In the genomic region with DNA sequence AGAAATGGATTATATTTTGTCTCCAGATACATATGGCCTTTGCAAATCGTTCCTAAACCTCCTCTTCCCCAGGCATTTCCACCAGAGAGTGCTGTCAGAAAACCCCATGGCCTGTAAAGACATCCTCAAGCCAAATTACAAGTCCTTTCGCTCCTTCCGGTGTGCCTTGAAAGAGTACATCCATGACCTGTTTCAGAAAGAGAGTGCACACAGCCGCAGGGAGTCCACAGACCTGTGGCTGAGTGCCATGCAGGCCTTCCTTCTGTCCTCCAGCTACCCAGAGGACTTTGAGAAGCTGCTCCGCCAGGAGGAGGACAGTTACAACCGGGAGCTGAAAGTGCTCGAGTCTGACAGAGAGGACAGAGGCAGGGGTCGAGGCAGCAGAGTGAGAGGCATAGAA, we compare ENCODE assay signal across 20 mouse cellular contexts. TPM values are rescaled to one million over a fixed set of nuclear protein-coding genes. Genes with fewer than 3 reads are reported as not detected.
DNase-seq lines count a peak whose midpoint lies in the region; ATAC-seq and TF ChIP-seq lines count a peak whose summit lies in the region.
"Had no signal": no experiment of that assay in that cellular context is flagged by ENCODE, and none has a peak within 500 bp of the region (broad histone marks: within the 10 kb centered on the region; RNA-seq: fewer than 3 reads in every experiment).

No protein-coding gene starts in this region.

- H3K9me3 ChIP-seq in intestine, embryonic 14.5 days (ENCODE audit: control insufficient read depth, low read length), result no peaks in the 10 kb centered on the region
- no peaks in the 10 kb centered on the region for H3K9me3 ChIP-seq in intestine, embryonic 16.5 days (ENCODE audit: control insufficient read depth, low read length)
- H3K9me3 ChIP-seq in stomach, postnatal 0 days (ENCODE audit: control insufficient read depth, low read length), result no peaks in the 10 kb centered on the region
- H3K9me3 ChIP-seq: embryonic facial prominence, embryonic 13.5 days; forebrain, embryonic 13.5 days; forebrain, embryonic 15.5 days had no signal

- peak; percentile 83 for DNase-seq in heart, adult 11 months
- no peak for DNase-seq in heart, postnatal 4 days
- peak; percentile 25 for DNase-seq in intestine, embryonic 14.5 days (ENCODE audit: low spot score)
- DNase-seq in stomach, postnatal 0 days (ENCODE audit: low spot score), result peak; percentile 9
- no peak for DNase-seq in thymus, postnatal 0 days (ENCODE audit: low spot score)
- DNase-seq: adrenal gland, adult 8-10 months; adrenal gland, postnatal 14 days; adrenal gland, postnatal 36 days; cerebellum, adult 11-12 months; cerebellum, adult 2 months; cerebellum, adult 9-10 months; cerebellum, postnatal 10 days; cerebellum, postnatal 25 days had no signal

- no peaks in the 10 kb centered on the region for H3K4me1 ChIP-seq in intestine, embryonic 14.5 days (replicated peaks; ENCODE audit: control insufficient read depth, insufficient read depth, low read length)
- peaks cover 8% of the 10 kb centered on the region for H3K4me1 ChIP-seq in intestine, embryonic 16.5 days (ENCODE audit: control insufficient read depth, insufficient read depth, low read length)
- H3K4me1 ChIP-seq in stomach, postnatal 0 days (replicated peaks; ENCODE audit: control insufficient read depth, insufficient read depth), result no peaks in the 10 kb centered on the region
- H3K4me1 ChIP-seq: forebrain, embryonic 13.5 days; forebrain, embryonic 15.5 days had no signal

- no peak for TF ChIP-seq EP300 in stomach, postnatal 0 days (optimal IDR thresholded peaks at IDR 0.05)

- no peak for TF ChIP-seq CTCF in stomach, postnatal 0 days (IDR thresholded peaks at IDR 0.05; ENCODE audit: low read depth)

- H3K9ac ChIP-seq in intestine, embryonic 14.5 days (ENCODE audit: low read length), result no peak overlapping the region
- no peak overlapping the region for H3K9ac ChIP-seq in intestine, embryonic 16.5 days (ENCODE audit: low read depth, low read length)
- no peak overlapping the region for H3K9ac ChIP-seq in stomach, postnatal 0 days (ENCODE audit: low read length)
- H3K9ac ChIP-seq: embryonic facial prominence, embryonic 13.5 days; forebrain, embryonic 13.5 days; forebrain, embryonic 15.5 days had no signal

- H3K4me3 ChIP-seq in intestine, embryonic 14.5 days (ENCODE audit: low read depth, low read length), result no peak overlapping the region
- H3K4me3 ChIP-seq in intestine, embryonic 16.5 days (ENCODE audit: low read length), result no peak overlapping the region
- no peak overlapping the region for H3K4me3 ChIP-seq in stomach, postnatal 0 days (ENCODE audit: low read depth, low read length)
- H3K4me3 ChIP-seq: embryonic facial prominence, embryonic 13.5 days; forebrain, embryonic 13.5 days; forebrain, embryonic 15.5 days had no signal

- no peaks in the 10 kb centered on the region for H3K36me3 ChIP-seq in intestine, embryonic 14.5 days (ENCODE audit: control insufficient read depth, insufficient read depth, low read length)
- no peaks in the 10 kb centered on the region for H3K36me3 ChIP-seq in intestine, embryonic 16.5 days (ENCODE audit: control insufficient read depth, insufficient read depth, low read length)
- no peaks in the 10 kb centered on the region for H3K36me3 ChIP-seq in stomach, postnatal 0 days (ENCODE audit: control insufficient read depth, insufficient read depth, low read length)
- H3K36me3 ChIP-seq: embryonic facial prominence, embryonic 13.5 days; forebrain, embryonic 15.5 days had no signal

- no peaks in the 10 kb centered on the region for H3K27me3 ChIP-seq in intestine, embryonic 14.5 days (replicated peaks; ENCODE audit: control insufficient read depth, insufficient read depth, low read length)
- no peaks in the 10 kb centered on the region for H3K27me3 ChIP-seq in intestine, embryonic 16.5 days (replicated peaks; ENCODE audit: control insufficient read depth, insufficient read depth, low read length)
- no peaks in the 10 kb centered on the region for H3K27me3 ChIP-seq in stomach, postnatal 0 days (ENCODE audit: control insufficient read depth, insufficient read depth, low read length)
- H3K27me3 ChIP-seq: embryonic facial prominence, embryonic 13.5 days; forebrain, embryonic 13.5 days; forebrain, embryonic 15.5 days had no signal

- no peak overlapping the region for H3K27ac ChIP-seq in intestine, embryonic 14.5 days (ENCODE audit: low read depth)
- no peak overlapping the region for H3K27ac ChIP-seq in intestine, embryonic 16.5 days (ENCODE audit: low read length)
- H3K27ac ChIP-seq in stomach, postnatal 0 days (replicated peaks), result no peak overlapping the region
- H3K27ac ChIP-seq: embryonic facial prominence, embryonic 13.5 days; forebrain, embryonic 13.5 days; forebrain, embryonic 15.5 days had no signal

- no peak for ATAC-seq in intestine, embryonic 14.5 days (replicated peaks; ENCODE audit: low FRiP score, low TSS enrichment, low read depth)
- ATAC-seq in intestine, embryonic 16.5 days, result no peak
- ATAC-seq in stomach, postnatal 0 days (ENCODE audit: low FRiP score, low TSS enrichment), result no peak
- ATAC-seq: activated CD4-positive, CD25-positive, alpha-beta regulatory T cell, adult 4 months; forebrain, embryonic 13.5 days; forebrain, embryonic 15.5 days had no signal

- 81% methylated on average over 8 of the region's 8 CpGs for WGBS in intestine, embryonic 14.5 days
- 83% methylated on average over 8 of the region's 8 CpGs for WGBS in intestine, embryonic 16.5 days
- 82% methylated on average over 8 of the region's 8 CpGs for WGBS in stomach, postnatal 0 days

- no peak overlapping the region for H3K4me2 ChIP-seq in intestine, embryonic 14.5 days (ENCODE audit: low read length)
- H3K4me2 ChIP-seq in intestine, embryonic 16.5 days (ENCODE audit: low read depth, low read length), result no peak overlapping the region
- H3K4me2 ChIP-seq in stomach, postnatal 0 days (replicated peaks; ENCODE audit: low read depth), result no peak overlapping the region
- H3K4me2 ChIP-seq: embryonic facial prominence, embryonic 13.5 days; forebrain, embryonic 13.5 days; forebrain, embryonic 15.5 days had no signal

RNA-seq across cellular contexts. Expression of a gene that starts 47.8 kb away (rescaled TPM):
- under 1 TPM; 0.86 TPM for total RNA-seq in heart, postnatal 4 days (2021)
- 0.38 and 0.42 TPM in 2 replicates for polyA plus RNA-seq in intestine, embryonic 14.5 days (2014; fragmentation: Nextera tagmentation; extraction: Ambion mirVana)
- polyA plus RNA-seq in intestine, embryonic 16.5 days (2015; fragmentation: Nextera tagmentation; extraction: Ambion mirVana), result 0.58 and 0.77 TPM in 2 replicates
- 0.35 and 0.44 TPM in 2 replicates for polyA plus RNA-seq in stomach, postnatal 0 days (2015; fragmentation: Nextera tagmentation; extraction: Ambion mirVana)
- 0.12 and 0.17 TPM in 2 replicates for polyA plus RNA-seq in thymus, postnatal 0 days (2015; fragmentation: Nextera tagmentation; extraction: Ambion mirVana)
- total RNA-seq: MEL had no signal
- polyA plus RNA-seq: activated CD4-positive, CD25-positive, alpha-beta regulatory T cell, adult 4 months; C2C12 had no signal

Comparison
In these comparisons a context has a peak if more than half of its experiments do, and no peak if none do; other contexts are left out.
1. DNase-seq: peak in heart, adult 11 months (single experiment), intestine, embryonic 14.5 days (single experiment) and stomach, postnatal 0 days (single experiment); none in heart, postnatal 4 days (single experiment) and thymus, postnatal 0 days (single experiment).